Mouse (Mus musculus): ENCODE results near the gene Fam92b. TPM values are rescaled to one million over a fixed set of nuclear protein-coding genes. Genes with fewer than 3 reads are reported as not detected.

Gene Fam92b
- 2.0 TPM in 2 replicates for polyA plus RNA-seq (2016; fragmentation: Nextera tagmentation; extraction: Ambion mirVana)

- Histone ChIP-seq H3K36me3 (replicated peaks) (no peaks in the 10 kb centered on the region), H3K4me3 (peak within 1 kb of the TSS; percentile 52), H3K27me3 (ENCODE audit: poor library complexity, severe bottlenecking) (peaks cover 76% of the 10 kb centered on the region), H3K4me1 (peaks cover 69% of the 10 kb centered on the region), H3K9me3 (no peaks in the 10 kb centered on the region), H3K27ac (peak within 1 kb of the TSS; percentile 90)
- peak; percentile 91 for DNase-seq (ENCODE audit: extremely low spot score, low spot score)
- WGBS, result 2% methylated on average over 16 of the region's 26 CpGs
Measured at GRCm38 (mm10) chr8:120177318-120178123, at the start of gene Fam92b. Gene Fam92b, minus strand, starts transcription at chr8:120177466.

DNA sequence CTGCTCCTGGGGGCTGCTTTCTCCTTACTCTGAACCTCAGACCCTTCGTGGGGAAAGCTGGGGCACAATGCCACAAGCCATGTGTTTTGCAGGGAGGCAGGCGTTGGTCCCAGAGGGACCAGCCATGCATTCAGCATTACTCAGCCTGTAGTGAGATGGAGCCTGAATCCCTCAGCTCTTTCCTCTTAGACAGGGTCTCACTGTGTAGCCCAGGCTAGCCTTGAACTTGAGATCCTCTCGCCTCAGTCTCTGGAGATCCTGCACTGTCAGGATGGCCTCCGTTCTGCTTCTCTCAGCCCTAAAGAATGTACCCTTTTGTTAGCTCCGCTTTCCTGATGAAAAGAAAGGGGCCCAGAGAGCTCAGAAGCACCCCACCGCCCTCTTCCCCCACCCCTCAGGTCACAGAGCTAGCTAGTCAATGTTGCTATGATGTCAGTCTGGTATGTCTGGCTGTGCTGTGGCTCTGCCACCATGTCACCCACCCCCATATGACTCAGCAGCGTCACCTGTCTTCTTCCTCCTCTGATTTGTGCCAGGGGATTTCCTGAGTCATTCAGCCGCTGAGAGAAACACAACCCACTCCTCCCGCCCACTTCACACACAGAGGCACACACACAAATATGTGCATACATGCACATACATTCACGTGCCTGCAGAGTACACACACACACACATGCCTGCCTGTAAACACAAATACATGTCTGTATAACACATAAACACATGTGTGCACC is 48.3 kb upstream of the Fam92b start:
- Histone ChIP-seq H3K36me3 (replicated peaks) (no peaks in the 10 kb centered on the region), H3K27ac (peak overlapping the region; percentile 84), H3K4me3 (no peak overlapping the region), H3K27me3 (ENCODE audit: poor library complexity, severe bottlenecking) (peaks cover 64% of the 10 kb centered on the region), H3K9me3 (no peaks in the 10 kb centered on the region), H3K4me1 (peaks cover 88% of the 10 kb centered on the region)
- peak; percentile 33 for DNase-seq (ENCODE audit: extremely low spot score, low spot score)
- WGBS, result 44% methylated on average over 10 of the region's 10 CpGs

- Histone ChIP-seq H3K36me3 (replicated peaks) (no peaks in the 10 kb centered on the region), H3K4me3 (no peak overlapping the region), H3K4me1 (peaks cover 84% of the 10 kb centered on the region), H3K27ac (peak overlapping the region; percentile 84), H3K9me3 (no peaks in the 10 kb centered on the region), H3K27me3 (ENCODE audit: poor library complexity, severe bottlenecking) (peaks cover 56% of the 10 kb centered on the region)
- DNase-seq (ENCODE audit: extremely low spot score, low spot score), result no peak
- WGBS, result 52% methylated on average over 11 of the region's 11 CpGs
Measured at GRCm38 (mm10) chr8:120224521-120225420, 47.5 kb upstream of the Fam92b start.

GRCm38 (mm10) chr8:120222548-120222947 is 45.3 kb upstream of the Fam92b start:
- Histone ChIP-seq H3K4me1 (peaks cover 71% of the 10 kb centered on the region), H3K27ac (peak overlapping the region; percentile 40; the same call in 1 of the 2 replicates), H3K4me3 (no peak overlapping the region), H3K9me3 (no peaks in the 10 kb centered on the region), H3K27me3 (ENCODE audit: poor library complexity, severe bottlenecking) (peaks cover 38% of the 10 kb centered on the region), H3K36me3 (replicated peaks) (no peaks in the 10 kb centered on the region)
- WGBS, result 83% methylated on average over 11 of the region's 11 CpGs
- DNase-seq (ENCODE audit: extremely low spot score, low spot score), result no peak

DNA sequence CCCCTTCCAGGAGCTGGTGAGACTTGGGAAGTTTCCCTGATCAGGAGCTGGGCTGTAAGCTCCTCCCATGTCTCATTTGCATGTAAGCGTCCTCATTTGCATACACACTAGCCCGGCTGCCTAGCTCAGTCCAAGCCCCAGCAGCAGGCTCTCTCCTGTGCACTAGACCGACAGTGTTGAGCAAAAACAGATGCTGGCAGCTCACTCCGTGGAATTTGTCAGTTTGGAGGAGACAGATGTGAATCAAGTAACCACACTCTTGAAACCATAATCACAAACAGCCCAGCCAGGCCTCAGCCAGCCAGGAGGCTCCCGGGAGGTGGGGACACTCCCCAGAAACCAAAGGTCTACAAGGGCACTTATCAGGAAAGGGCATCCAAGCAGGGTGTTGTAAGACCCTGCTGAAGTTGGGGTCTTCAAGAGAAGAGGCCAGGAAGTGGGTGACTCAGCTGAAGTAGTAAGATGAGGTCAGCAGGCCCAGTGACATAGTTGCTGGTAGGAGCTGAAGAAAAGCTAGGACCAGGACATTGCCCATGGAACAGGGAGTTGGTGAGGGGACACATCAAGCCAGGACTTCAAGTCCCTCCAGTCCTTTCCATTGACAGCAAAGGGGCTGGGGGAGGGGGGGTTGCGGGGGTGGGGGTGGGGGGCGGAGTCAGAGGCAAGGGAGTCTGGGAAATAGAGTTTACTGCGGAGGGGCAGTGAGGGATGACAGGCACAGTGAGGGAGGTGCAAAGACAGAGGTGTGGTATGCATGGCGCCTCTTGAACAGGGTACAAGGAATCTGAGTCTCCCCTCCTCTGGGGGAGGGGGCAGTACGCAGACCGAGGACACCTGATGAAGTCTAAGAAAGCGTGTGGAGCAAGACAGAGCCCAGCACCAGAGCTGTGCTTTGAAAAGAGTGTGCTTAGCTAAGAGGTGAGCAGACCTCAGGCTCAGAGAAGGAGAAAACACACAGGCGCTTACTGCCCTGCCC is 39.9 kb upstream of the Fam92b start:
- H3K27ac ChIP-seq, result peak overlapping the region; percentile 71
- H3K4me3 ChIP-seq, result peak overlapping the region; percentile 13; the same call in 1 of the 2 replicates
- peaks cover 54% of the 10 kb centered on the region for H3K4me1 ChIP-seq
- peaks cover 19% of the 10 kb centered on the region for H3K27me3 ChIP-seq (ENCODE audit: poor library complexity, severe bottlenecking)
- H3K9me3 ChIP-seq, result no peaks in the 10 kb centered on the region
- peak; percentile 61 for DNase-seq (ENCODE audit: extremely low spot score, low spot score)
- no peaks in the 10 kb centered on the region for H3K36me3 ChIP-seq (replicated peaks)
- WGBS, result 18% methylated on average over 13 of the region's 13 CpGs

GRCm38 (mm10) chr8:120215416-120216141 is 38.3 kb upstream of the Fam92b start:
- Histone ChIP-seq H3K27ac (peak overlapping the region; percentile 48; the same call in 1 of the 2 replicates), H3K4me3 (no peak overlapping the region), H3K4me1 (peaks cover 57% of the 10 kb centered on the region), H3K27me3 (ENCODE audit: poor library complexity, severe bottlenecking) (peaks cover 15% of the 10 kb centered on the region), H3K9me3 (no peaks in the 10 kb centered on the region), H3K36me3 (replicated peaks) (no peaks in the 10 kb centered on the region)
- WGBS, result 63% methylated on average over 7 of the region's 7 CpGs
- no peak for DNase-seq (ENCODE audit: extremely low spot score, low spot score)

- no peaks in the 10 kb centered on the region for H3K36me3 ChIP-seq (replicated peaks)
- peaks cover 19% of the 10 kb centered on the region for H3K27me3 ChIP-seq (ENCODE audit: poor library complexity, severe bottlenecking)
- DNase-seq (ENCODE audit: extremely low spot score, low spot score), result no peak
- WGBS, result 85% methylated on average over 5 of the region's 5 CpGs
- H3K9me3 ChIP-seq, result no peaks in the 10 kb centered on the region
- no peak overlapping the region for H3K4me3 ChIP-seq
- H3K27ac ChIP-seq, result no peak overlapping the region; the same call in 1 of the 2 replicates
- peaks cover 62% of the 10 kb centered on the region for H3K4me1 ChIP-seq
Measured at GRCm38 (mm10) chr8:120213939-120214338, 36.7 kb upstream of the Fam92b start.

DNA sequence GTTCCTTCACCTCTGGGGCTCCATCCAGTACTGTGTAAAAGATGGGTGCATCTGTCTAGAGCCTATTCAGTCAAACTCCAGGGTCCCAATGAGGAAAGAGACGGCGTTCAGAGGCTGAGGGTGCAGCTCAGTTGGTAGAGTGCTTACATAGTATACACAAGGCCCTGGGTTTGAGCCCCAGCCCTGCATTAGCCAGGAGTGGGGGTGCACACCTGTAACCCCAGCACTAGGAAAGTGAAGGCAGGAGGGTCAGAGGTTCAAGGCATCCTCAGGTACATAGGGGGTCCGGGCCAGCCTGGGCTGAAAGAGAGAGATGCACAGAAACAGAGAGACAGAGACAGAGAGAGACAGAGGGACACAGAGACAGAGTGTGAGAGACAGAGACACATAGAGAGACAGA is 36.0 kb upstream of the Fam92b start:
- Histone ChIP-seq H3K27me3 (ENCODE audit: poor library complexity, severe bottlenecking) (peaks cover 19% of the 10 kb centered on the region), H3K4me3 (no peak overlapping the region), H3K27ac (no peak overlapping the region), H3K36me3 (replicated peaks) (no peaks in the 10 kb centered on the region), H3K9me3 (no peaks in the 10 kb centered on the region), H3K4me1 (peaks cover 64% of the 10 kb centered on the region)
- no peak for DNase-seq (ENCODE audit: extremely low spot score, low spot score)
- 96% methylated on average over 3 of the region's 3 CpGs for WGBS

DNA sequence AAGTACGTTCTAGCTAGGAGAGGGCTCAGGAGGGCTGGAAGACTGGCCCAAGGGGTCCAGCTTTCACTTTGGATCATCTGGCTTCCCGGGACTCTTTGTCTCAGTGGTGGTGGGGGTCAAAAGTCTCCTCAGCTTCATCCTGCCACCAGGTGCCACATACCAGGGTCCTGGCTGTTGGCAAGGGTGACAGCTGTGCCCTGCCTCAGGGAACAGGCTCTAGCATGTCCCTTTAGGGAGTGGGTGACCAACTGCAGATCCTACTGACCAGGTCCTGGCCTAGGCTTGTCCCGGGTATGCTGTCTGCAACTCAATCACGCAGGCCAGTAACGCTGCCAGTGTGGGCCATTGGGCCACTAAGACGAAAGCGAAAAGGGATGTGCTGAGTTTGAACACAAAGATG is 35.3 kb upstream of the Fam92b start:
- Histone ChIP-seq H3K4me1 (peaks cover 66% of the 10 kb centered on the region), H3K4me3 (no peak overlapping the region)

GRCm38 (mm10) chr8:120211345-120211744 is 34.1 kb upstream of the Fam92b start:
- Histone ChIP-seq H3K4me3 (no peak overlapping the region), H3K4me1 (peaks cover 54% of the 10 kb centered on the region), H3K27me3 (ENCODE audit: poor library complexity, severe bottlenecking) (peaks cover 19% of the 10 kb centered on the region), H3K27ac (peak overlapping the region; percentile 52), H3K9me3 (no peaks in the 10 kb centered on the region), H3K36me3 (replicated peaks) (no peaks in the 10 kb centered on the region)
- DNase-seq (ENCODE audit: extremely low spot score, low spot score), result no peak
- 13% methylated on average over 4 of the region's 4 CpGs for WGBS

More for the DNA sequence above, 35.3 kb upstream of the Fam92b start:
- no peaks in the 10 kb centered on the region for H3K9me3 ChIP-seq
- no peaks in the 10 kb centered on the region for H3K36me3 ChIP-seq (replicated peaks)
- H3K27ac ChIP-seq, result no peak overlapping the region
- WGBS, result 87% methylated on average over 7 of the region's 7 CpGs
- H3K27me3 ChIP-seq (ENCODE audit: poor library complexity, severe bottlenecking), result peaks cover 19% of the 10 kb centered on the region
- no peak for DNase-seq (ENCODE audit: extremely low spot score, low spot score)

DNA sequence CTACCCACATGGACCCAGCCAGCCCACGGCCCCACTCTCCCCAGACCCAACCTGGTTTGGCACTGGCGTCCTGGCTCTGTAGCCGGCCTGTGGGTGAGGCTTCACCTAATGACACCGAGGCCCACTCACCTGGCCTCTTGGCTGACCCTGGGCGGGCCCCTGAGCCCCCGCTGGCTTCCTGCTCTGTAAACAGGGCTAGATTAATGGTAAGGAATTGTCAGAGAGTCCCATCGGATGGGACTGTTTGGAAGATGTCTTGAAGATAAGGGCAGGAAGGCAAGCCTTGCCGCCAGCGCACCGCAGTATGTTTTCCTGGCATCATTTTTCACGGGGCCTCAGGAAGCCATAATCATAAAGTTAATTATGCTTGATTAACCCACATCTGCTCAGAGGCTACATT is 30.8 kb upstream of the Fam92b start:
- no peak for DNase-seq (ENCODE audit: extremely low spot score, low spot score)
- Histone ChIP-seq H3K9me3 (no peaks in the 10 kb centered on the region), H3K27me3 (ENCODE audit: poor library complexity, severe bottlenecking) (peaks cover 24% of the 10 kb centered on the region), H3K4me3 (no peak overlapping the region), H3K36me3 (replicated peaks) (no peaks in the 10 kb centered on the region), H3K4me1 (peaks cover 37% of the 10 kb centered on the region), H3K27ac (no peak overlapping the region)
- WGBS, result 79% methylated on average over 11 of the region's 11 CpGs

Measured in forebrain, embryonic 10.5 days (tissue).